Mouse (Mus musculus) midbrain, embryonic 13.5 days (tissue): ENCODE data around the gene Sgpp1. TPM values are rescaled to one million over a fixed set of nuclear protein-coding genes. Genes with fewer than 3 reads are reported as not detected.
"Not testable (repeated sequence)": the region's sequence is repeated elsewhere in the genome, so short reads cannot be mapped to it uniquely, and the experiment has no call there.

ENCODE experiments used
- ATAC-seq: fragments of 200-750 bp; cut with Nextera tagmentation; 2 replicates; pipeline ENCODE4 v1.8.0; 2017; ENCODE audit warnings: mild to moderate bottlenecking, moderate TSS enrichment, moderate library complexity
- H3K27ac ChIP-seq: fragments of 300-500 bp; sonication (generic); 2 replicates; pipeline ENCODE4 v1.5.1; 2015; ENCODE audit warnings: inconsistent platforms, mild to moderate bottlenecking, moderate library complexity
- H3K27me3 ChIP-seq: fragments of 300-500 bp; sonication (generic); 2 replicates; pipeline ENCODE4 v1.6.1; 2015; ENCODE audit warnings: mild to moderate bottlenecking, inconsistent platforms
- H3K36me3 ChIP-seq: fragments of 300-500 bp; sonication (generic); 2 replicates; pipeline ENCODE4 v1.6.1; 2015; ENCODE audit warnings: mild to moderate bottlenecking, inconsistent platforms
- H3K4me1 ChIP-seq: fragments of 300-500 bp; sonication (generic); replicated peaks from 2 replicates; pipeline ENCODE4 v1.6.1; 2015; ENCODE audit warnings: inconsistent platforms
- H3K4me2 ChIP-seq: fragments of 300-500 bp; sonication (generic); replicated peaks from 2 replicates; pipeline ENCODE4 v1.6.1; 2015; ENCODE audit warnings: moderate library complexity, mild to moderate bottlenecking, inconsistent platforms
- H3K4me3 ChIP-seq: fragments of 300-500 bp; sonication (generic); replicated peaks from 2 replicates; pipeline ENCODE4 v1.5.1; 2015; ENCODE audit warnings: mild to moderate bottlenecking, inconsistent platforms
- H3K9ac ChIP-seq: fragments of 300-500 bp; sonication (generic); replicated peaks from 2 replicates; pipeline ENCODE4 v1.6.1; 2015; ENCODE audit warnings: mild to moderate bottlenecking, inconsistent platforms
- H3K9me3 ChIP-seq: fragments of 300-500 bp; sonication (generic); 2 replicates; pipeline ENCODE4 v1.6.1; 2016; ENCODE audit warnings: mild to moderate bottlenecking, inconsistent platforms
- WGBS: fragments of 180-500 bp; shearing (Covaris S2); methylation state at CpG from one replicate; pipeline ENCODE4 v1.1.7; 2015; 5-methylcytosine and 5-hydroxymethylcytosine counted together
- polyA plus RNA-seq: library from polyadenylated mRNA; unstranded; fragments of >200 nt; fragmentation: Nextera tagmentation; extraction: Ambion mirVana; gene quantifications from 2 replicates; pipeline ENCODE4 v1.2.1, GENCODE M21; 2015

Sgpp1 gene
- polyA plus RNA-seq, 1 experiment from 2014 or later = 7.9 TPM

GRCm38 (mm10) chr12:75730458-75730857, 5.1 kb downstream of the Sgpp1 start:
- Histone ChIP-seq H3K36me3 (peaks cover 4% of the 10 kb centered on the region; the same call in 1 of the 2 replicates), H3K4me1 (peaks cover 25% of the 10 kb centered on the region), H3K27ac (no peak overlapping the region), H3K4me3 (no peak overlapping the region), H3K9me3 (no peaks in the 10 kb centered on the region), H3K9ac (no peak overlapping the region), H3K27me3 (0 out of 2 replicates have a peak, but pooled peaks cover 5% of the 10 kb centered on the region), H3K4me2 (no peak overlapping the region)
- WGBS = 81% methylated on average over 4 of the region's 4 CpGs
- no peak for ATAC-seq

- WGBS = 65% methylated on average over 1 of the region's 1 CpGs
Measured at GRCm38 (mm10) chr12:75729876-75730275, 5.7 kb downstream of the Sgpp1 start.

GRCm38 (mm10) chr12:75727333-75728125, 8.0 kb downstream of the Sgpp1 start:
- ATAC-seq = no peak
- H3K4me3 ChIP-seq = no peak overlapping the region
- no peak overlapping the region for H3K27ac ChIP-seq
- H3K4me1 ChIP-seq = 0 out of 2 replicates have a peak, but pooled peaks cover 3% of the 10 kb centered on the region
- no peaks in the 10 kb centered on the region for H3K27me3 ChIP-seq
- no peak overlapping the region for H3K9ac ChIP-seq
- WGBS = 96% methylated on average over 15 of the region's 15 CpGs
- no peaks in the 10 kb centered on the region for H3K9me3 ChIP-seq
- peaks cover 4% of the 10 kb centered on the region; the same call in 1 of the 2 replicates for H3K36me3 ChIP-seq
- H3K4me2 ChIP-seq = no peak overlapping the region

More at GRCm38 (mm10) chr12:75729876-75730275, 5.7 kb downstream of the Sgpp1 start:
- H3K9me3 ChIP-seq = no peaks in the 10 kb centered on the region
- no peak overlapping the region for H3K4me2 ChIP-seq
- peaks cover 24% of the 10 kb centered on the region for H3K4me1 ChIP-seq
- H3K4me3 ChIP-seq = no peak overlapping the region
- 0 out of 2 replicates have a peak, but pooled peaks cover 4% of the 10 kb centered on the region for H3K27me3 ChIP-seq
- no peak overlapping the region for H3K9ac ChIP-seq
- peaks cover 4% of the 10 kb centered on the region; the same call in 1 of the 2 replicates for H3K36me3 ChIP-seq
- ATAC-seq = no peak
- H3K27ac ChIP-seq = no peak overlapping the region

GRCm38 (mm10) chr12:75726349-75726861, 9.1 kb downstream of the Sgpp1 start:
- Histone ChIP-seq H3K4me3 (no peak overlapping the region), H3K4me2 (no peak overlapping the region), H3K36me3 (peaks cover 4% of the 10 kb centered on the region; the same call in 1 of the 2 replicates), H3K9ac (no peak overlapping the region), H3K27ac (no peak overlapping the region), H3K4me1 (no peaks in the 10 kb centered on the region), H3K27me3 (no peaks in the 10 kb centered on the region), H3K9me3 (no peaks in the 10 kb centered on the region)
- no peak for ATAC-seq
- 75% methylated on average over 8 of the region's 8 CpGs for WGBS

- ATAC-seq = no peak
- WGBS = 94% methylated on average over 14 of the region's 14 CpGs
- H3K27me3 ChIP-seq = no peaks in the 10 kb centered on the region
Measured at GRCm38 (mm10) chr12:75724621-75725324, 10.8 kb downstream of the Sgpp1 start.

GRCm38 (mm10) chr12:75723839-75724463, 11.6 kb downstream of the Sgpp1 start:
- Histone ChIP-seq H3K9ac (no peak overlapping the region), H3K9me3 (no peaks in the 10 kb centered on the region), H3K4me3 (no peak overlapping the region), H3K27me3 (no peaks in the 10 kb centered on the region), H3K27ac (no peak overlapping the region), H3K4me1 (no peaks in the 10 kb centered on the region), H3K4me2 (no peak overlapping the region), H3K36me3 (peaks cover 10% of the 10 kb centered on the region; the same call in 1 of the 2 replicates)
- WGBS = 91% methylated on average over 11 of the region's 11 CpGs
- ATAC-seq = no peak

More at GRCm38 (mm10) chr12:75724621-75725324, 10.8 kb downstream of the Sgpp1 start:
- H3K27ac ChIP-seq = no peak overlapping the region
- H3K9me3 ChIP-seq = no peaks in the 10 kb centered on the region
- H3K36me3 ChIP-seq = peaks cover 4% of the 10 kb centered on the region; the same call in 1 of the 2 replicates
- no peak overlapping the region for H3K4me2 ChIP-seq
- H3K9ac ChIP-seq = no peak overlapping the region
- no peak overlapping the region for H3K4me3 ChIP-seq
- H3K4me1 ChIP-seq = no peaks in the 10 kb centered on the region

- Histone ChIP-seq H3K4me3 (no peak overlapping the region), H3K36me3 (peaks cover 9% of the 10 kb centered on the region; the same call in 1 of the 2 replicates), H3K9me3 (no peaks in the 10 kb centered on the region), H3K4me2 (no peak overlapping the region), H3K4me1 (no peaks in the 10 kb centered on the region), H3K9ac (no peak overlapping the region), H3K27me3 (no peaks in the 10 kb centered on the region), H3K27ac (no peak overlapping the region)
- no peak for ATAC-seq
- WGBS = 12% methylated on average over 4 of the region's 4 CpGs
Measured at GRCm38 (mm10) chr12:75721941-75722340, 13.6 kb downstream of the Sgpp1 start.

GRCm38 (mm10) chr12:75721006-75721405, 14.5 kb downstream of the Sgpp1 start:
- Histone ChIP-seq H3K4me2 (no peak overlapping the region), H3K9me3 (no peaks in the 10 kb centered on the region), H3K27ac (no peak overlapping the region), H3K9ac (no peak overlapping the region), H3K4me1 (no peaks in the 10 kb centered on the region), H3K36me3 (peaks cover 14% of the 10 kb centered on the region; the same call in 1 of the 2 replicates), H3K27me3 (no peaks in the 10 kb centered on the region), H3K4me3 (no peak overlapping the region)
- WGBS = 78% methylated on average over 9 of the region's 9 CpGs
- no peak for ATAC-seq

GRCm38 (mm10) chr12:75713596-75713995, 21.9 kb downstream of the Sgpp1 start:
- no peak overlapping the region for H3K4me3 ChIP-seq
- H3K4me1 ChIP-seq = no peaks in the 10 kb centered on the region
- H3K27me3 ChIP-seq = no peaks in the 10 kb centered on the region
- H3K27ac ChIP-seq = no peak overlapping the region
- no peak overlapping the region for H3K9ac ChIP-seq
- 87% methylated on average over 9 of the region's 9 CpGs for WGBS
- ATAC-seq = no peak
- no peak overlapping the region for H3K4me2 ChIP-seq
- H3K36me3 ChIP-seq = peaks cover 7% of the 10 kb centered on the region; the same call in 1 of the 2 replicates
- H3K9me3 ChIP-seq = no peaks in the 10 kb centered on the region

- not testable (repeated sequence) for H3K27ac ChIP-seq, H3K9ac ChIP-seq, H3K27me3 ChIP-seq, H3K4me1 ChIP-seq, H3K4me2 ChIP-seq, H3K4me3 ChIP-seq, H3K9me3 ChIP-seq, ATAC-seq, H3K36me3 ChIP-seq
- 90% methylated on average over 7 of the region's 7 CpGs for WGBS
Measured at GRCm38 (mm10) chr12:75712905-75713304, 22.6 kb downstream of the Sgpp1 start.

GRCm38 (mm10) chr12:75710596-75711376, 24.7 kb downstream of the Sgpp1 start:
- H3K27me3 ChIP-seq = no peaks in the 10 kb centered on the region
- H3K4me3 ChIP-seq = no peak overlapping the region
- 88% methylated on average over 9 of the region's 9 CpGs for WGBS
- H3K36me3 ChIP-seq = 0 out of 2 replicates have a peak, but pooled peaks cover under 1% of the 10 kb centered on the region
- H3K4me2 ChIP-seq = no peak overlapping the region
- H3K4me1 ChIP-seq = no peaks in the 10 kb centered on the region
- no peaks in the 10 kb centered on the region for H3K9me3 ChIP-seq
- H3K27ac ChIP-seq = no peak overlapping the region
- ATAC-seq = no peak
- no peak overlapping the region for H3K9ac ChIP-seq
